Mouse (Mus musculus) neural tube, embryonic 13.5 days (tissue): Measurements from ENCODE around the gene Arhgap10. TPM values are rescaled to one million over a fixed set of nuclear protein-coding genes. Genes with fewer than 3 reads are reported as not detected.

ENCODE experiments used
- ATAC-seq: fragments of 200-750 bp; cut with Nextera tagmentation; 2 replicates; pipeline ENCODE4 v1.8.0; 2017; ENCODE audit warnings: low read depth, mild to moderate bottlenecking, moderate TSS enrichment, moderate library complexity
- H3K27ac ChIP-seq: fragments of 300-500 bp; sonication (generic); replicated peaks from 2 replicates; pipeline ENCODE4 v1.5.1; 2015; ENCODE audit warnings: moderate library complexity, mild to moderate bottlenecking, inconsistent platforms
- H3K27me3 ChIP-seq: fragments of 300-500 bp; sonication (generic); 2 replicates; pipeline ENCODE4 v1.6.1; 2015; ENCODE audit warnings: mild to moderate bottlenecking, inconsistent platforms
- H3K36me3 ChIP-seq: fragments of 300-500 bp; sonication (generic); 2 replicates; pipeline ENCODE4 v1.6.1; 2015; ENCODE audit warnings: mild to moderate bottlenecking, inconsistent platforms
- H3K4me1 ChIP-seq: fragments of 300-500 bp; sonication (generic); replicated peaks from 2 replicates; pipeline ENCODE4 v1.6.1; 2015; ENCODE audit warnings: inconsistent platforms
- H3K4me2 ChIP-seq: fragments of 300-500 bp; sonication (generic); 2 replicates; pipeline ENCODE4 v1.6.1; 2015; ENCODE audit warnings: inconsistent platforms, mild to moderate bottlenecking, moderate library complexity
- H3K4me3 ChIP-seq: fragments of 300-500 bp; sonication (generic); 2 replicates; pipeline ENCODE4 v1.5.1; 2015; ENCODE audit warnings: mild to moderate bottlenecking, inconsistent platforms
- H3K9ac ChIP-seq: fragments of 300-500 bp; sonication (generic); 2 replicates; pipeline ENCODE4 v1.6.1; 2015; ENCODE audit warnings: moderate library complexity, mild to moderate bottlenecking, inconsistent platforms
- H3K9me3 ChIP-seq: fragments of 300-500 bp; sonication (generic); 2 replicates; pipeline ENCODE4 v1.6.1; 2016; ENCODE audit warnings: inconsistent platforms
- WGBS: fragments of 180-500 bp; shearing (Covaris S2); methylation state at CpG from one replicate; pipeline ENCODE4 v1.1.7; 2015; 5-methylcytosine and 5-hydroxymethylcytosine counted together
- polyA plus RNA-seq: library from polyadenylated mRNA; unstranded; fragments of >200 nt; fragmentation: Nextera tagmentation; extraction: Ambion mirVana; gene quantifications from 2 replicates; pipeline ENCODE4 v1.2.1, GENCODE M21; 2015

The Arhgap10 gene
- polyA plus RNA-seq, 1 experiment from 2014 or later: 7.0 TPM

DNA sequence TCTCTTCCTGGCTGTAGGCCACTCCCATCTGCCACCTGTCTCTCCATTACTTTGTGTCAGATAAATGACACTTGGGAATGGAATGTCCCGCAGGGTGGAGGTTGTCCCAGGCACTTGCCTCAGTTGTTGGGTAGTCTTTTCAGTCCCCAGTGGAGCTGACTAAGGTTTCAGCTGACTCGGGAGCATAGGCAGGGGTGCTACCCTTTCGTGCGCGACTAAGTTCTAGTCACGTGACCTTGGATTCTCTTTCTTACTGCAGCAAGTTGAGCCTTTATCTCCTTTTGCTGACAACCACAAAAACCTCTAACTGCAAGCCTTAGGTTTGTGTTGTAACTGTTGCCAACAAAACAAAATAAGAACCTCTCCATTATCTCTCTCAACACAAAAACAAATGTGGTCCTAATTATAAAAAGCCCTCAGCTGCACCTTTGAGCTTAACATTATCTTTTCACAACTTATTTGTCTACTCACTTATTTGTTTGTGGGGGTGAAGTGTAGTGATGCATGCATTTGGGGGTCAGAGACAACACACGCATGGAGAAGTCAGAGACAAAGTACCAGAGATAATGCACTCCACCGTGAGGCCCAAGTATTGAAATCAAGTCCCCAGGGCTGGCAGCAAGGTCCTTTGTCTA lies 16.7 kb upstream of the Arhgap10 start:
- H3K36me3 ChIP-seq: no peaks in the 10 kb centered on the region
- H3K27ac ChIP-seq: no peak overlapping the region
- no peak overlapping the region for H3K4me2 ChIP-seq
- H3K4me3 ChIP-seq: no peak overlapping the region
- H3K27me3 ChIP-seq: no peaks in the 10 kb centered on the region
- WGBS: 69% methylated on average over 8 of the region's 8 CpGs
- no peaks in the 10 kb centered on the region for H3K4me1 ChIP-seq
- ATAC-seq: peak; percentile 27; the same call in 1 of the 2 replicates
- H3K9ac ChIP-seq: no peak overlapping the region
- H3K9me3 ChIP-seq: no peaks in the 10 kb centered on the region

DNA sequence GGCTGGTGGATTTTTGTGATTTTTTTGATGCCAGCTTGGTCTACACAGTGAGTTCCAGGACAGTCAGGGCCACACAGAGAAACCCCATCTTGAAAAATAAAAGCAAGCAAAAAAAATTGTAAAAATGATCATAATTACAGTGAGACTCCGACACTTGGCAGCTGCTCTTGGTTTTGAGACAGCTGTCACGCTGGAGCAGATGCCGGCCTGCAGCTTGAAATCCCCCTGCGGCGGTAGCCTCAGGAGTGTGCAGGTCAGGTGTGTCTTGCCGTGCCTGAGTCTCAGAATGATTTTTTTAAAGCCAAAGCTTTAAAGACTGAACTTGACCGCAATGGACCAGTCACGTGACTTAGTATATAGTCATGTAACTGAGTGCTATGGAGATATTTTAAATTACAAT lies 8.4 kb upstream of the Arhgap10 start:
- WGBS: 87% methylated on average over 8 of the region's 8 CpGs
- H3K9me3 ChIP-seq: no peaks in the 10 kb centered on the region
- no peak overlapping the region for H3K4me3 ChIP-seq
- H3K9ac ChIP-seq: no peak overlapping the region
- no peaks in the 10 kb centered on the region for H3K4me1 ChIP-seq
- no peak for ATAC-seq
- H3K27me3 ChIP-seq: no peaks in the 10 kb centered on the region
- no peaks in the 10 kb centered on the region for H3K36me3 ChIP-seq
- H3K27ac ChIP-seq: no peak overlapping the region
- no peak overlapping the region for H3K4me2 ChIP-seq

DNA sequence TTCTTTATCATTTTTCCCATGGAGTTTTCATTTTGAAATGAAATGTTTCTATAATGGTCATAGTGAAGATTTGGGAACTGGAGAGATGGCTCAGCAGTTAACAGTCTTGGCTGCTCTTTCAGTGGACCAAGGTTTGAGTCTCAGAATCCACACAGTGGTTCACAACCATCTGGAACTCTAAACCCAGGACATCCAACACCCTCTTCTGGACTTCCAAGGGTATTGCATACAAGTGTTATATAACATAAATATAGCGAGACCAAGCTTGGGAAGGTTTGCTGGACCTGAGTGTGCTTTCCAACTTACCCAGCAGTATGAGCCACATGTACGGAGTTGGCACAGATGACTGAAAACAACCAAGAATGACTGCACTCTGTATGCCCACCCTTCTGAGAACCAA lies 7.2 kb upstream of the Arhgap10 start:
- Histone ChIP-seq H3K4me1 (no peaks in the 10 kb centered on the region), H3K9ac (no peak overlapping the region), H3K4me3 (no peak overlapping the region), H3K27me3 (0 out of 2 replicates have a peak, but pooled peaks cover 3% of the 10 kb centered on the region), H3K4me2 (no peak overlapping the region), H3K27ac (no peak overlapping the region), H3K36me3 (no peaks in the 10 kb centered on the region), H3K9me3 (no peaks in the 10 kb centered on the region)
- WGBS: 97% methylated on average over 2 of the region's 2 CpGs
- no peak for ATAC-seq

DNA sequence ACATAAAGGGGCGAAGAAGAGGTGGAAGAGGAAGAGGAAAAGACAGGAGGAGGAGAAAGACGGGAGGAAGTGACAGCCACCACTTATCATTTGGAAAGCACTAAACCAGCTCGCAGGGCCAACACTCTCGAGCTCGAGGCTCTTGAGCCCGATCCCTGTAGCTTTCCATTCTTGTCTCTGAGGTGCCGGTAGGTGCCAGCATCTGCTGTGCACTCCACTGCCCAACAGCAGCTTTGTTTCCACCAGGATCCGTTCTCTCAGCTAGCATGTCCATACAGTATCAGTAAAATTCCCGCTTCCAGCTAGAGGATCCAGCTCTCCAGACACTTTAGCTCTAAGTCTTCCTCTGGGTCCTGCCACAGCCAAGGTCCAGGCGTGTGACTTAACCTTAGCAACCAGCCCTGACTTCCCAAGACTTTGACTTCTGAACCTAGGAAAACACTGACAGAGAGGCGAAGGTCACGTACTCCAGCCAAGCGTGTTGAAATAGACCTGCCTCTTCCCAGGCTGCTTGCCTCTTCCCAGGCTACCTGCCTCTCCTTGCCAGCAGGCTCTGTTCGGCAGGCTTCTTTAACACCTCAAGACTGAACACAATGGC lies 6.4 kb upstream of the Arhgap10 start:
- H3K4me1 ChIP-seq: no peaks in the 10 kb centered on the region
- 68% methylated on average over 14 of the region's 14 CpGs for WGBS
- no peak for ATAC-seq

DNA sequence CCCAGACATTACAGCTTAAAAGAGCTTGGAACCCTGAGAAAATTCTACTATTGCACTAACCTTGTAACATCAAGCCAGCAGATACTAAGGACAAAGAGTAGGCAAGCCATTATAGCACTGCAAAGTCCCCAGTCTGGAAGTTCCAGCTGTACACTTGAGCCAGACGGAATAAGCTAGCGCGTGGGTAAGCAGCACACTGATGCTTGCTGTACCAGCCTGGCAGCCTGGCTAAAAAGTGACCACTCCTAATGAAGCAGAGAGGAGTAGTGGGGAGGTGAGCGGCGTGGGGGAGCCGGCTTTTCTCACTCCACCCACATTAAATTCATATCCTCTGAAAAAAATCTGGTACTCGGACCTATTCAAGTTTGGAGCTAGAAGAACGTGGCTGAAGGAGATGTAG lies 5.2 kb upstream of the Arhgap10 start:
- Histone ChIP-seq H3K27me3 (peaks cover 15% of the 10 kb centered on the region), H3K9me3 (no peaks in the 10 kb centered on the region), H3K36me3 (no peaks in the 10 kb centered on the region), H3K9ac (no peak overlapping the region), H3K27ac (no peak overlapping the region), H3K4me2 (no peak overlapping the region), H3K4me1 (0 out of 2 replicates have a peak, but pooled peaks cover 9% of the 10 kb centered on the region), H3K4me3 (no peak overlapping the region)
- no peak for ATAC-seq
- WGBS: 72% methylated on average over 8 of the region's 8 CpGs

More for the DNA sequence above, 6.4 kb upstream of the Arhgap10 start:
- H3K4me2 ChIP-seq: no peak overlapping the region
- peaks cover 9% of the 10 kb centered on the region for H3K27me3 ChIP-seq
- no peak overlapping the region for H3K27ac ChIP-seq
- no peak overlapping the region for H3K9ac ChIP-seq
- no peak overlapping the region for H3K4me3 ChIP-seq
- H3K36me3 ChIP-seq: no peaks in the 10 kb centered on the region
- no peaks in the 10 kb centered on the region for H3K9me3 ChIP-seq

DNA sequence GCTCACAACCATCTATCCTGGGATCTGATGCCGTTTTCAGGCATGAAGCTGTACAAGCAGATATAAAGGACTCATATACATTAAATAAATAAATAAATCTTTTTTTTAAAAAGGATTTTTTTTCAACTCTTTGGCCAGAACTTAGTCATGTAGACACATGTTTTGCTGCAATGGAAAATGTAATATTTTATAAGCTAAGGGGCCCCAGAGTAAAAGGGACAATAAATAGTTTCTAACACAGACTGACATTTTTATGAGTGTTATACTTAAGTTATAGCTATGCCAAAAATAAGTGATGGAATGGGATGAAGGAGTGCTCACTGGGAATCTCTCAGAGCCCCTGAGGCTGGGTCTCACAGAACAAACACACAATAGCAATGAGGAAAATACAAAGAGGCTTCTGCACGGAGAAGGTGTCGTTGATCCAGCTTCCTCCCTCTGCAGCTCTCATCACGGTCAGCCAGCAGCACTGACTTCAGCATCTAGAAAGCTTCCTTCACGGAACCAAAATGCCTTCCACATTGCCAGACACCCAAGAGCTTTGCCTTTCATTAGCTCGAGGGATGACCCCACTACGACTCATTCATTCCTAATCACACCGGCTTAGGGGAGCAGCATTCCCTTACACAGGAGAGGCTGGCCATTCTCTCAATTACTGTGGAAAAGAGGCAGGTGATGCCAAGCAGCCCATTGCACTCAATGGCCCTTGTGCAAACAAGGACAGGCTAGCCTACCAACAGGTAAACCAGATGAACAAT lies 3.5 kb upstream of the Arhgap10 start:
- H3K4me2 ChIP-seq: no peak overlapping the region
- H3K27me3 ChIP-seq: peaks cover 22% of the 10 kb centered on the region
- no peak overlapping the region for H3K27ac ChIP-seq
- peaks cover 20% of the 10 kb centered on the region for H3K4me1 ChIP-seq
- no peak overlapping the region for H3K9ac ChIP-seq
- no peak overlapping the region for H3K4me3 ChIP-seq
- H3K36me3 ChIP-seq: no peaks in the 10 kb centered on the region
- no peak for ATAC-seq
- no peaks in the 10 kb centered on the region for H3K9me3 ChIP-seq
- 64% methylated on average over 8 of the region's 8 CpGs for WGBS

DNA sequence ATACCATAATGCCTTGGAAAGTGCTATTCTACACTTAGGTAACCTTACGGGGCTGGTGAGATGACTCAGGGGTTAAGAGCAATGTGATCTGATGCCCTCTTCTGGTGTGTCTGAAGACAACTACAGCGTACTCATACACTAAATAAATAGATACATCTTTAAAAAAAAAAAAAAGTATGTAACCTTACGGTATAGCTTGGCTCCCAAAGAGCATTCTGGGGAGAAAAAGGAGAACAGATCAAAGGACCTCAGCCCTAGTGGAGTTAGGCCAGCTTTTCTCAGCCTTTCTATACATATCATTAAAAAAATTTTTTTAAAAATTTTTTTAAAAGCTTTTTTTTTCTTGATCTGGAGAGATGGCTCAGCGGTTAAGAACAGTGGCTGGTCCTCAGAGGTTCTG lies 2.8 kb upstream of the Arhgap10 start:
- Histone ChIP-seq H3K9ac (no peak overlapping the region), H3K9me3 (no peaks in the 10 kb centered on the region), H3K36me3 (no peaks in the 10 kb centered on the region), H3K4me3 (no peak overlapping the region), H3K4me1 (peaks cover 22% of the 10 kb centered on the region), H3K4me2 (no peak overlapping the region), H3K27ac (no peak overlapping the region), H3K27me3 (peaks cover 28% of the 10 kb centered on the region)
- no peak for ATAC-seq
- WGBS: 92% methylated on average over 4 of the region's 4 CpGs

DNA sequence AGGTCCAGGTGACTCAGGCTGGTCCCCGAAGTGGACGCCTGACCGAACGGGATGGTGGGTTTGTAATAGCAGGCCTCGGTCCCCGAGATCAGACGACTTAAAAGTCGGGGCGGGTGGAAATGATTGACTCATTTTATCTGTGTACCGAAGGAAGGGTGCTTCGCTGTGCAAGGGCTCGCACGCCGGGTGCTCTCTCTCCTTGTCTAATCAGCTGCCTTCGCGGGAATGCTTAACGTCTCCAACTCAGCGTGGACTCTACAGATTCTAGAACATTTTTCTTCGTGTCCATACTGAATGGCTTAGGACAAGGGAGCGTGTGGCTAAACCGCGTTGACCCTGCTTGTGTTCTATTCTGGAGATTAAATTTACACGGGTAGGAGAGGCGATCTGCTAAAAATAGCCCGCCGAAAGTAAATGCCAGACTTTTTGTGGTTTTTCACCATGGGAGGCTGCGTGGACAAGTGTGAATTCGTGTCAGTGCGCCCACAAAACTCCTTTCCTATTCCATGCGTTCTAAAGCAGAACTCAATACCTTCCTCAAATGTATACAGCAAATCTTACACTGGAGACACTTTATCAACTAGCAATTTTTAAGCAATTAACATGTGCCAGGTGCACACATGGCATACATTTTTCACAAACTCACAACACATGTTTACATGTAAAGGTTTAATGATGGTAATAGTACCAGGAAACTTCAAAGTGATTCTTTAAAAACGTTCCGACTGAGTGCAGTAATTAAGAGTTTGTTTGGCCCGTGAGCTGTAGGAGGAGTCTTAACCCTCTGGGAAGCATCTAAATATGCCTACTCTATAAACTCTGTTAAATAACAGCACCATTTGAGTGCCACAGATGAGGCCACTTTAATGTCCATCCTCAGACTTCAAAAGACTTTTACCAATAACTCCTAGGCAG lies 705 bp upstream of the Arhgap10 start:
- WGBS: 4% methylated on average over 33 of the region's 33 CpGs
- H3K4me2 ChIP-seq: peak overlapping the region; percentile 96
- peak overlapping the region; percentile 75 for H3K9ac ChIP-seq
- no peaks in the 10 kb centered on the region for H3K36me3 ChIP-seq
- no peak overlapping the region for H3K27ac ChIP-seq
- peak; percentile 82 for ATAC-seq
- H3K4me1 ChIP-seq: peaks cover 22% of the 10 kb centered on the region
- peaks cover 49% of the 10 kb centered on the region for H3K27me3 ChIP-seq
- H3K4me3 ChIP-seq: peak overlapping the region; percentile 68
- H3K9me3 ChIP-seq: no peaks in the 10 kb centered on the region

DNA sequence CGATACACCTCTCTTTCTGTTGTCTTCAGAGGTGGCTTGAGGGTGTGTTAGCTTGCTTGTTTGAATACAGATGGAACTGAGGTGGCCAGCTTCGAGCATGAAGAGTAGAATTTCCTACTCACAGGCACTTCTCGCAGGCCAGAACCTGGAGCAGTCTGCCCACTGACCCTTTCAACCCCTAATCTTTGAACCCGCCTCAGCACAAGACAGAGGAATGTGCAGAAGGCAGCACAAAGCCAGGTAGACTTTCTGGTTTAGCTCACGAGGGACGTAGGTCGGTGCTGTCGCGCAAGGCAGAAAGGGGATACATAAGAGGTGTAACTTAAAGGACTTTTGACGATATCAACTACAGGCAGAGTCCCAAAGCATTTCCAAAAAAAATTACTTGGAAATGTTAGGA lies 908 bp downstream of the Arhgap10 start:
- H3K27ac ChIP-seq: no peak overlapping the region
- H3K4me2 ChIP-seq: peak overlapping the region; percentile 96
- peak overlapping the region; percentile 75 for H3K9ac ChIP-seq
- H3K27me3 ChIP-seq: peaks cover 59% of the 10 kb centered on the region
- H3K4me3 ChIP-seq: peak overlapping the region; percentile 68
- ATAC-seq: no peak
- H3K36me3 ChIP-seq: no peaks in the 10 kb centered on the region
- whole genome bisulfite sequencing: 5% methylated on average over 10 of the region's 10 CpGs
- peaks cover 27% of the 10 kb centered on the region for H3K4me1 ChIP-seq
- no peaks in the 10 kb centered on the region for H3K9me3 ChIP-seq

DNA sequence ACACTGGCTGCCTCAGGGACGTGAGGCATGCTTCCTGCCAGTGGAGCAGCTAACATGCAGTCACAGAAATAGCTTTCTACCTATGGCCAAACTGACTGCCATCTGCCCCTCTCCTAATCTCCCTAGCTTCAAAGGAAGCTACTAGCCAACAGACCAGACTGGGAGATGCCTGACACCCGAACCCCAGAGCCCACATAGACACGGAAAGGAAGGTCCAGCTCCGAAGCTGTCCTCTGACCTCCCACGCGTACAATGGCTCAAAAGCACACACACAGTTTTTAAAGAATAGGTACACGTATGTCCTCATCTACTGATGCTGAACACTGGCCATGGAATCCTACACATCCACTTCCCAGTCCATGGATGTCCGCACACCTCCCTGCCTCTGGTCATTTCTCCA lies 2.0 kb downstream of the Arhgap10 start:
- H3K27ac ChIP-seq: no peak overlapping the region
- no peak for ATAC-seq
- H3K9ac ChIP-seq: no peak overlapping the region
- peaks cover 31% of the 10 kb centered on the region for H3K4me1 ChIP-seq
- H3K27me3 ChIP-seq: peaks cover 63% of the 10 kb centered on the region
- no peak overlapping the region for H3K4me3 ChIP-seq
- no peaks in the 10 kb centered on the region for H3K9me3 ChIP-seq
- H3K36me3 ChIP-seq: no peaks in the 10 kb centered on the region
- 67% methylated on average over 8 of the region's 8 CpGs for WGBS
- H3K4me2 ChIP-seq: peak overlapping the region; percentile 96

DNA sequence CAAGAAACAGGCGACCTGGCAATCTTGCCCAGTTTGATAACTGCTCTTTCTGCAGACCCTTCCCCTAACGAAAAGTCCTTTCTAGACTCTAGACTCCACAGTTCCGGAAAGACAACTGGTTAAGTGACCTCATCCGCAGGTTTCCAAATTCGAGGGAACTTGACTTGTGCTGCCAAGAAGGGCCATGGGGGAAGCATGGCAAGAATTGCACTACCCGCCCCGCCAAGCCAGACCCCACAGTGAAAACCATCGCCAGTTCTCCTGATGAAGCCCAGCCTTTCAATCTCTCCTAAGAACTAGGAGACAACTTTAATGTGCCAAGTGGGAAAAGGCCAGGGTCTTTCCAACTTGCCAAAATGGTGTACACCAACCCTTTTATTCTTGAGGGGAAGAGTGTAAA lies 2.6 kb downstream of the Arhgap10 start:
- ATAC-seq: no peak
- Histone ChIP-seq H3K27ac (no peak overlapping the region), H3K4me2 (no peak overlapping the region), H3K36me3 (no peaks in the 10 kb centered on the region), H3K9me3 (no peaks in the 10 kb centered on the region), H3K4me3 (no peak overlapping the region), H3K27me3 (peaks cover 66% of the 10 kb centered on the region), H3K4me1 (peaks cover 31% of the 10 kb centered on the region), H3K9ac (no peak overlapping the region)
- 88% methylated on average over 8 of the region's 8 CpGs for WGBS
